Comparison of ENCODE assay signal across 17 mouse cellular contexts in genomic region chr7:95598339-95598738, GRCm38 (mm10).
"Had no signal": no experiment of that assay in that cellular context is flagged by ENCODE, and none has a peak within 500 bp of the region (broad histone marks: within the 10 kb centered on the region; RNA-seq: fewer than 3 reads in every experiment).

No protein-coding gene starts in this region.

- H3K9ac ChIP-seq: liver, postnatal 0 days; lung, embryonic 15.5 days; midbrain, embryonic 13.5 days; midbrain, embryonic 15.5 days; neural tube, embryonic 12.5 days; stomach, embryonic 15.5 days had no signal

- DNase-seq: liver, postnatal 0 days; lung, postnatal 14 days; lung, postnatal 36 days; right cerebral cortex, postnatal 14 days; thymus, adult 2 months; thymus, postnatal 25 days; thymus, postnatal 4 days had no signal

- H3K4me2 ChIP-seq: lung, embryonic 15.5 days; midbrain, embryonic 11.5 days; midbrain, embryonic 13.5 days; midbrain, embryonic 15.5 days; neural tube, embryonic 12.5 days; stomach, embryonic 15.5 days had no signal

- ATAC-seq: liver, postnatal 0 days; lung, postnatal 0 days; midbrain, embryonic 13.5 days; midbrain, embryonic 15.5 days had no signal

- H3K4me3 ChIP-seq: lung, embryonic 15.5 days; megakaryocyte, embryonic 14.5 days; midbrain, embryonic 13.5 days; midbrain, embryonic 15.5 days; neural tube, embryonic 12.5 days; stomach, embryonic 15.5 days had no signal

- H3K27ac ChIP-seq: lung, embryonic 15.5 days; macrophage; midbrain, embryonic 13.5 days; midbrain, embryonic 15.5 days; neural tube, embryonic 12.5 days; stomach, embryonic 15.5 days; stomach, postnatal 0 days had no signal

- H3K27me3 ChIP-seq: lung, embryonic 15.5 days; megakaryocyte, embryonic 14.5 days; midbrain, embryonic 13.5 days; midbrain, embryonic 15.5 days; neural tube, embryonic 12.5 days; stomach, embryonic 15.5 days had no signal

- H3K36me3 ChIP-seq: lung, embryonic 15.5 days; midbrain, embryonic 13.5 days; midbrain, embryonic 15.5 days; neural tube, embryonic 12.5 days; stomach, embryonic 15.5 days had no signal

- H3K9me3 ChIP-seq: lung, embryonic 15.5 days; megakaryocyte, embryonic 14.5 days; midbrain, embryonic 13.5 days; midbrain, embryonic 15.5 days; neural tube, embryonic 12.5 days; stomach, embryonic 15.5 days had no signal

- H3K4me1 ChIP-seq: lung, embryonic 15.5 days; megakaryocyte, embryonic 14.5 days; midbrain, embryonic 13.5 days; midbrain, embryonic 15.5 days; neural tube, embryonic 12.5 days; stomach, embryonic 15.5 days had no signal
